Mouse (Mus musculus): ENCODE data around the gene Mlip. TPM values are rescaled to one million over a fixed set of nuclear protein-coding genes. Genes with fewer than 3 reads are reported as not detected.

Mlip gene
- total RNA-seq, 2 experiments from 2014 or later: 154 TPM

Other genes with a start within 250 kb of the Mlip start
- gene Lrrc1, start 191.9 kb upstream of the Mlip start, total RNA-seq (2021): 10 to 100 TPM; 26.2 to 32.5 TPM

Measured in heart, postnatal 10 days (tissue).